Mouse (Mus musculus): ENCODE measurements around the gene Scn8a. TPM values are rescaled to one million over a fixed set of nuclear protein-coding genes. Genes with fewer than 3 reads are reported as not detected.

Scn8a gene
- total RNA-seq, 2 experiments from 2014 or later = 2.5 to 5.6 TPM

DNA sequence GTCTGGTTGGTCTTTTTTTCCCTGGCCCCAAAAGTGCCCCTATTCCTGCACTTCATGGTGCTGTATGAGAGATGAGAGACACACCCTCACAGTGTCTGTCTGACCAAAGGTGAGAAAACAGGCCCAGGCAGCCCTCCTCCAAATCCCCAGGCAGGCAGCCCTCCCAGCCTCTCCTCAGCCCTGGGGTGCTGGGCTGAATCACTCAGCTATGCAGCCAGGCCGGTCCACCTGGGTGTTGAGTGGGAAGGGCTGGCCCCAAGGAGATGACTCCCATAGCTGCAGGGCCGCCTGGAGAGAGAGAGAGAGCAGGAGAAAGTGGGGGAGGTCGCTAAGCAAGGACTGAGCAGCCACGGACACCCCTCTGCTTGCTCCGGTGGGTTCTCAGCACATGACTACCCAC is 201.1 kb downstream of the Scn8a start:
- no peak for DNase-seq

GRCm38 (mm10) chr15:101072736-101073135 is 203.1 kb downstream of the Scn8a start:
- no peak for DNase-seq

- peak; percentile 71 for DNase-seq
These were observed 204.4 kb downstream of the Scn8a start for GRCm38 (mm10) chr15:101074067-101074466.

GRCm38 (mm10) chr15:101075150-101075549 is 205.5 kb downstream of the Scn8a start:
- peak; percentile 51 for DNase-seq

DNA sequence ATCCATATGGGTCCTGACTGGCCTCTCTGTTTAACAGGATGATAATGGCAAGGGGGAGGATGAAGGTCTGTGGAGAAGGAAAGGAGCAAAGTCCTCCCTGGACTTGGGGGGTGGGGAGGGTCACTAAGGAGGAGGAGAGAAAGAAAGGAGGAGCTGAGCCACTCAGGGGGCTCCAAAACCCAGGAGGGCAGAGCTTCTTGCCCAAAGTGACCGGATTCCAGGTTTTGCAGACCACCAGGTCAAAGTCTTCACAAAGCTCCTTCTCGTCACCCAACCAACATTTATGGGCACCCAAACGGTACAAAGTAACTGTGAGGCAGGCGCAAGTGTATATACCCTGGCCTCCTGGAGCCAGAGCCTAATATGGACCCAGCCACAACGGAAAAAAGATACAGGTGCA is 206.0 kb downstream of the Scn8a start:
- no peak for DNase-seq

GRCm38 (mm10) chr15:101076071-101077000 is 206.7 kb downstream of the Scn8a start:
- DNase-seq = peak; percentile 33

DNA sequence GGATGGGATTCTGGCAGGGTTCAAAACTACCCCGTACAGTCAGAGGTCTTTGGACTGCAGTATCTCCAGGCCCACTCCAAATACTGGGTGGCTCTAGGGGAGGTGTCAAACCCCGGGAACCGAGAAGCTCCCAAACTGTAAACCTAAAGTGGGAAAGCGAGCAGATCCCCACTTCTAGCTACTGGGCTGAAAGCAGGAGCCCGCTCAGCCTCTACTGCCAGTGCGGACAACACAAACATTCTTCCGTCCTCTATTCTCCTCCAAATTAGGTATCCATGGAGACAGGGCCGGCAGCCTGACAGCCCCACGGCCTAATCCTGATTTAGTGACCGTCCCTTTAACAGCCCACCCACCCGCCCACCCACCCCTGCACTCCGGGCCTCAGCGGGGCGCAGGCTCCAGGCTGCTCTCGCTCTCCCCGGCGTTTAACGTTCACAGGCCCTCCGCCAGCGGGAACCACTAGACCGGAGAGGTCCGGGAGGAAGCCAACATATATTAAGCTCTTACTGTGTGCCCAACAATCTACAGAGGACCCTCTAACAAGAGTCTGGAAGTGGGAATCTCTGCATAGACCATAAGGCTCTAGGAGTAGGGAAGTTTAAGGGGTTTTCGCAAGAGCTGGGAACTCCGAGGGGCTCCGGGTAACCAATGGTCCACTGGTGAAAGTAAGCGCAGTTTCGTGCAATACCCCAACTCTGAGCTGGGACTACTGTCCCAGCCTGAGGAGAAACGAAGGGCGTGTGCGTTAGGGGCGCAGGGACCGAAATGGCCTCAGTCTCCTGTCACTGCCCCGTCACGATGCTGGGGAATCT is 207.5 kb downstream of the Scn8a start:
- peak; percentile 55 for DNase-seq

DNA sequence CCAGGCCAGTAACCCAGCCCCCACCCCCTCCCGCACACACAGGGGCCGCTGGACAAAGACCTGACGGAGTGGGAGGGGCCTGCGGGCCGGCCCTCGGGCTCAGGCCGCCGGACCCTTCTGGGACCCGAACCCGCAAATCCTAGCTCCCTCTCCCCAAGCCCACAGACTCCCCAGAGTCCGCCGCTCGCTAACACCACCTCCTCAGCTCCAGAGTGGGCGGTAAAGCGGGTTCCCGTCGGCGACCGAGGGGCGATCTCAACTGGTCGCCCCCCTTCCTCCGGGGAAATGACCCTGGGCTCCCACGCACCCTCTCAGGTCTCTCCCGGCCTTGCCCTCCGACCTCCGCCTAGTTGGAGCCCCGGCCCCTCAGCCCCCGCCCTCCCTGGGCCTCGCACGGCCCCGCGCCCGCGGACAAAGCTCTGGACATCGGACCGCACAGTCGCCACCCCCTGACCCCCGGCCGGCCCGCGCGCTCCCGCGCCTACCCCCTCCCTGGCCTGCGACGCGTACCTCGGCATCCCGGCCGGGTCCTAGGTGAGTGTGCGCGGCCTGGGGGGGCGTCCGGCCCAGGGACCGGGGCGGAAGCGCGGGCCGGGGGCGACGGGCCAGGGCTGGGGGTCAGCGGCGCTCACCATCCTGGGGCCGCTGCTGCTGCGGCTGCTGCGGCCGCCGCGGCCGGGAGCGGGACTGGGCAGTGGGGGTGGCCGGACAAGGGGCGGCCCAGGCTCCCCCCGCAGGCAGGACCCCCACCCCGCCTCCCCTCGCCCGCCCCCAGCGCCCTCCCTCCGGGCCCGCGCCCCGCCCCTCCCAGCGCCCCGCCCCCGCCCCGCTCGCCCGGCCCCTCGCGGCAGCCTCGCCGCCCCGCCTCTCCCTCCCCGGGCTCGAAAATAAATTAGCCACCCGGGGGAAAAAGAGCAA is 208.4 kb downstream of the Scn8a start, which contains the start of gene Fignl2:
Gene Fignl2, minus strand, starts transcription at position 755 of the 918 bp plus-strand sequence.
- DNase-seq = peak; percentile 72

DNA sequence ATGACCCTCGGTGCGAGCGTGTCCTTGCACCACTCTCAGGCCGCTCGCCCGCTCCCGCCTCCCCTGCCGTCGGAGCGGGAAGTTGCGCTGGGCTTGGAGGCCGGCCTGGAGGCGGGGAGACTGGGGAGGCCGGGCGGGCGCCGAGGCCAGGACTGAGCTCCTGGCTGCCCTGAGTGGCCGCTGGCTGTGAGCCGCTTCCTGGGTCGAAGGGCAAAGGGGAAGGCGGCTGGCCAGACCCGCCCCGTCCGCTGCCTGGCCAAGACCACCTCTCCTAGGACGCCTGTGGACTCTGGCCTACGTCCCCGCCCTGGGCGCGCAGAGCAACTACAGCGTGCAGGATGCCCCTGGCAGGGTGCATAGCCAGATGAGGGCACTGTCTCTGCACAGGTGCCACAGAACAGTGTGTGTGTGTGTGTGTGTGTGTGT is 209.1 kb downstream of the Scn8a start:
- peak; percentile 96 for DNase-seq

DNA sequence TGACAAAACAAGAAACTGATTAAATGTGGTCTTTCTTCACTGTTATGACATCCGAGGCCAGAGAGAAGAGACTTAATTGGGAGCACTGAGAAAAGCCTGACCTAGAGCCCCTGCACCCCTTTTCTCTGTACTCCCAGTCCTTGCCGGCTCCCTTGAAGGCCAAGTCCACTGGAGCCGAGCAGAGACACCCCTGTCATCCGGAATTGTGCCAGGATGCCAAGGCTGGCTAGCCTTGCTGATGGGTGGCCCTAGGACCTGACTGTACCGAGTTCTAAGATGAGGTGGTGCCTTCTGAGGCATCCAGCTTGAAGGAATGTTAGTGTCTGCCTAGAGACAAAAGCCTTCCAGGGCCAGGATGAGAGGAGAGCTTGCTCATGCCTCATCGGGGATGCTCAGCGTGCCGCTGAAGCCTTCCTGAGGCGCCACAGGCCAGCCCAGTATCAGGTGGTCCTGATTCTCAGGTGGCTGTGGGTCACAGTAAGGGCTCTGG is 210.4 kb downstream of the Scn8a start:
- DNase-seq = peak; percentile 53

GRCm38 (mm10) chr15:101081035-101081548 is 211.4 kb downstream of the Scn8a start:
- no peak for DNase-seq

GRCm38 (mm10) chr15:101082236-101082635 is 212.6 kb downstream of the Scn8a start:
- DNase-seq = peak; percentile 53

DNA sequence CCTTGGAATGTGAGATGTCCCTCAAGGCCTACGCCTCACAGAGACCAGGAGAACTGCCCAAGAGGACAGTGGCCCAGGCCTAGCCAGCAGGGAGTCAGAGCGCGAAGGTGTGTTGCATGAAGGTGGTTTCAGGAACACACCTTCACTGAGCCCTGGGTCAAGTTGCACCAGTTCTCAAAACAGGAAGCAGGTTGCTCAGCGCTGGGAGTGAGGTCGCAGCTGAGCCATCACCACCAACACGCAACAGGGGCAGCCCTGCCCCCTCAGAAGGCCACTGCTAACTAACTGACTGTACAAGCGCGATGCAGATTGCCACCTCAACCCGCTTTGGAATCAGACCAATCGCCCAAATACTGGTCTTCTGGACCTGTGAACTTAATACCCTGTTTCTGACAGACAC is 214.8 kb downstream of the Scn8a start:
- DNase-seq = no peak

DNA sequence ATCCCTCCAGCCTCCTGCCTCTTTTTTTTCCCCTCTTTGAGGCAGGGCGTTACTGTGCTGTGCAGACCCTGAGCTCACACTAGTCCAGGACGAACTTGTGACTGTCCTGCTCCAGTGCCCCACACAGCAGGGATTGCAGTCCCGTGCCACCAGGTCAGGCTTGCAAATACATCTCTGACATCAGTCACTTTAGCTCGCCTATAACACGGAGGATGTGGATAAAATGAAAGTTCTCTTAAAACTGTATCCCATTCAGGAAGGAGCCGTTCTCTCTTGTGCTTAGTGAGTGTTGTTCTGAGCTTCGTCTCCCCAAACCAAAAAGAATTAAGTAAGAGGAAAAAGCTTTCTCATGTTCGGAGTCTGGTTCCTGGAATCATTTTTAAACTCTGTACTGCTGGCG is 216.8 kb downstream of the Scn8a start:
- DNase-seq = no peak

DNA sequence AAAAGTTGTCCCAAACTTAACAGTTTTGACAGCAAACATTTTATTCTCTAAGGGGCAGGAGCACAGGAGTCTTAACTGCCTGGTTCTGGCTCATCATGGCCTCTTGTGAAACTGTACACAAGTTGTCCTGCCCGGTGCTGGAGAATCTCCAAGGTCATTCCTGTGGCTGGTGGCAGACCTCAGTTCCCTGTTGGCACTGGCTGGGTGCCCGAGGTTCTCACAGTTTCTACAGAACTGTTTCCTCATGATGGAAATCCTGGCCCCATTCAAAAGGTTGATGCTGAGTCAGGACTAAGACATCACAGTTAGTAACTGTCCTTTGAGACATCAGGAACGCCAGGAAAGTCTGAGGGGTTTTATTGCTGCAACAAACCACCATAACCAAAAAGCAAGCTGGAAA is 217.3 kb downstream of the Scn8a start:
- DNase-seq = peak; percentile 91

- DNase-seq = no peak
These were observed 218.6 kb downstream of the Scn8a start for GRCm38 (mm10) chr15:101088291-101088690.

DNA sequence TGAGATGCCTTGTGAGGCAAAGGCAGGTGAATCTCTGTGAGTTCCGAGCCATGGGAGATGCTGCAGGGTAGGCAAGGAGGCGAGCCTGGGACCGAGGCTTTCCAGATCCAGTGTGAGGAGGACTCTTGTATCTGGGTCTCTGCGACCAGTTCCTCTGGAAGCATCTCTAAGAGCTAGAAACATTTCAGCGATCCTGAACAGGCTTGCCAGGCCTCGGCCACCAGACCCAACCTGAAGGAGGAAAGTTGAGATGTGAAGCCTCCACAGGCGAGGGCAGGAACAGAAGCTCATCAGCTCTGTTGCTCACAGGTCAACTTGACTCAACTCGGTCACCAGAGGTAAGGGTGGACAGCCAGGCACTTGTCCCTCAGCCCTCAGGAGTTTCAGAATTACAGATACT is 221.9 kb downstream of the Scn8a start:
- DNase-seq = no peak

DNA sequence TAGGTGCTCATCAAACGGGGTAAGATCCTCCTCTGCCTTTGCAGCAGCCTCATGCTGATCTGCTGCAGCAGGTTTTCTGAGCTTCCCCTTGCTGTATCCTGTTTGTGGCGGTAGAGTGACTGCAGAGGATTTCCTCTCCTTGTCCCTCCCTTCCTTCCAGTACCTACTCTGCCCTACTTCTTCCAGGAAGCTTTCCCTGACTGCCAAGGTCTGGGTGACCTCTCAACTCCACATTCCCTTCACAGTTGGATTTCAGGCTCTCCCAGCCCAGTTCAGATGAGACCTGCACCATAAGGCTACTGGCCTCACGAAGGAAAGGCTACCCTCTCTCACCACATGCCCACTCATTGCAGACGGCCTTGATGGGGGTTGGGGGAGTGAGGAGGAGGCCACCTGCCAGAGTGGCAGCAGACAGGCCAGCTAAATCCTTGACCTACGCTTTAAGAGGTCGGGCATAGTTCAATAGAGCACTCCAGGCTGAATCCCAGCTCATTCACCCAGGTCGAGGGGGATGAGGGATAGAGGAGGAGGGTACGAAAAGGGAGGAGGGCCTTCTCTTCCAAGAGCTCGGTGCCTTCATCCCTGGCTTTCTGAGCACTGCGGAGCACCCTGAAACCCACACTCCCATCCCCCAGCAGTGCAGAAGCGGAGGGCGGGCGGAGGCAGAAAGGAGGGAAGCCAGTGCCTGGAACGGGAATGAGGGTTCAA is 222.6 kb downstream of the Scn8a start:
- DNase-seq = no peak

GRCm38 (mm10) chr15:101092829-101093648 is 223.4 kb downstream of the Scn8a start:
- peak; percentile 75 for DNase-seq

- no peak for DNase-seq
These were observed 224.3 kb downstream of the Scn8a start for GRCm38 (mm10) chr15:101093988-101094387.
